Mouse (Mus musculus): ENCODE results near the gene C330007P06Rik. TPM values are rescaled to one million over a fixed set of nuclear protein-coding genes. Genes with fewer than 3 reads are reported as not detected.
A peak's percentile ranks its signal among the peaks of the same experiment; 100 is the strongest.
"Not testable (repeated sequence)": the region's sequence is repeated elsewhere in the genome, so short reads cannot be mapped to it uniquely, and the experiment has no call there.

C330007P06Rik gene
- polyA plus RNA-seq, 1 experiment from 2014 or later, result 41.4 TPM

GRCm38 (mm10) chrX:36796734-36797133 is 77.2 kb downstream of the C330007P06Rik start:
- not testable (repeated sequence) for H3K36me3 ChIP-seq (ENCODE audit: control insufficient read depth, insufficient read depth, low read length); H3K9me3 ChIP-seq (ENCODE audit: control insufficient read depth, low read length); H3K4me1 ChIP-seq (replicated peaks; ENCODE audit: control insufficient read depth, insufficient read depth, low read length); DNase-seq (ENCODE audit: low spot score); ATAC-seq (ENCODE audit: low FRiP score); H3K27ac ChIP-seq (ENCODE audit: low read depth, low read length); H3K27me3 ChIP-seq (ENCODE audit: control insufficient read depth, insufficient read depth, low read length)
- Histone ChIP-seq H3K4me3 (ENCODE audit: low read depth, low read length) (peak overlapping the region; percentile 58), H3K4me2 (replicated peaks; ENCODE audit: low read depth, low read length) (peak overlapping the region; percentile 39), H3K9ac (ENCODE audit: low read depth, low read length) (0 out of 2 replicates have a peak overlapping the region, but pooled peaks have one; percentile 23)
- WGBS, result 84% methylated on average over 8 of the region's 8 CpGs

GRCm38 (mm10) chrX:36796163-36796581 is 77.7 kb downstream of the C330007P06Rik start:
- Histone ChIP-seq H3K4me1 (replicated peaks; ENCODE audit: control insufficient read depth, insufficient read depth, low read length) (no peaks in the 10 kb centered on the region), H3K9me3 (ENCODE audit: control insufficient read depth, low read length) (no peaks in the 10 kb centered on the region), H3K36me3 (ENCODE audit: control insufficient read depth, insufficient read depth, low read length) (no peaks in the 10 kb centered on the region), H3K27me3 (ENCODE audit: control insufficient read depth, insufficient read depth, low read length) (no peaks in the 10 kb centered on the region), H3K27ac (ENCODE audit: low read depth, low read length) (peak overlapping the region; percentile 84), H3K9ac (ENCODE audit: low read depth, low read length) (peak overlapping the region; percentile 76), H3K4me3 (ENCODE audit: low read depth, low read length) (peak overlapping the region; percentile 58), H3K4me2 (replicated peaks; ENCODE audit: low read depth, low read length) (peak overlapping the region; percentile 50)
- DNase-seq (ENCODE audit: low spot score) (peak; percentile 88), ATAC-seq (ENCODE audit: low FRiP score) (peak; percentile 81)
- 24% methylated on average over 30 of the region's 41 CpGs for WGBS

GRCm38 (mm10) chrX:36795424-36796162 is 78.3 kb downstream of the C330007P06Rik start, which contains the start of gene Slc25a5:
Gene Slc25a5, plus strand, starts transcription at chrX:36795651.
- ATAC-seq (ENCODE audit: low FRiP score) (peak; percentile 94), DNase-seq (ENCODE audit: low spot score) (peak; percentile 83)
- Histone ChIP-seq H3K36me3 (ENCODE audit: control insufficient read depth, insufficient read depth, low read length) (no peaks in the 10 kb centered on the region), H3K27me3 (ENCODE audit: control insufficient read depth, insufficient read depth, low read length) (no peaks in the 10 kb centered on the region), H3K9me3 (ENCODE audit: control insufficient read depth, low read length) (no peaks in the 10 kb centered on the region), H3K4me1 (replicated peaks; ENCODE audit: control insufficient read depth, insufficient read depth, low read length) (no peaks in the 10 kb centered on the region), H3K9ac (ENCODE audit: low read depth, low read length) (peak within 1 kb of the TSS; percentile 76), H3K4me3 (ENCODE audit: low read depth, low read length) (peak within 1 kb of the TSS; percentile 58), H3K4me2 (replicated peaks; ENCODE audit: low read depth, low read length) (peak within 1 kb of the TSS; percentile 50), H3K27ac (ENCODE audit: low read depth, low read length) (peak within 1 kb of the TSS; percentile 84)
- 15% methylated on average over 39 of the region's 41 CpGs for WGBS

GRCm38 (mm10) chrX:36794571-36794970 is 79.3 kb downstream of the C330007P06Rik start:
- H3K27me3 ChIP-seq (ENCODE audit: control insufficient read depth, insufficient read depth, low read length), result no peaks in the 10 kb centered on the region
- H3K36me3 ChIP-seq (ENCODE audit: control insufficient read depth, insufficient read depth, low read length), result no peaks in the 10 kb centered on the region
- H3K27ac ChIP-seq (ENCODE audit: low read depth, low read length), result no peak overlapping the region
- 58% methylated on average over 5 of the region's 5 CpGs for WGBS
- H3K9me3 ChIP-seq (ENCODE audit: control insufficient read depth, low read length), result no peaks in the 10 kb centered on the region
- ATAC-seq (ENCODE audit: low FRiP score) (no peak), DNase-seq (ENCODE audit: low spot score) (no peak)
- no peak overlapping the region for H3K4me2 ChIP-seq (replicated peaks; ENCODE audit: low read depth, low read length)
- no peak overlapping the region for H3K4me3 ChIP-seq (ENCODE audit: low read depth, low read length)
- H3K9ac ChIP-seq (ENCODE audit: low read depth, low read length), result no peak overlapping the region
- H3K4me1 ChIP-seq (replicated peaks; ENCODE audit: control insufficient read depth, insufficient read depth, low read length), result no peaks in the 10 kb centered on the region

- Histone ChIP-seq H3K36me3 (ENCODE audit: control insufficient read depth, insufficient read depth, low read length) (no peaks in the 10 kb centered on the region), H3K9ac (ENCODE audit: low read depth, low read length) (no peak overlapping the region), H3K4me1 (replicated peaks; ENCODE audit: control insufficient read depth, insufficient read depth, low read length) (no peaks in the 10 kb centered on the region), H3K4me3 (ENCODE audit: low read depth, low read length) (no peak overlapping the region), H3K27ac (ENCODE audit: low read depth, low read length) (no peak overlapping the region), H3K4me2 (replicated peaks; ENCODE audit: low read depth, low read length) (no peak overlapping the region), H3K27me3 (ENCODE audit: control insufficient read depth, insufficient read depth, low read length) (no peaks in the 10 kb centered on the region), H3K9me3 (ENCODE audit: control insufficient read depth, low read length) (no peaks in the 10 kb centered on the region)
- DNase-seq (ENCODE audit: low spot score) (no peak), ATAC-seq (ENCODE audit: low FRiP score) (no peak)
- 62% methylated on average over 4 of the region's 4 CpGs for WGBS
Measured at GRCm38 (mm10) chrX:36789360-36789759, 84.6 kb downstream of the C330007P06Rik start.

- 75% methylated on average over 4 of the region's 4 CpGs for WGBS
Measured at GRCm38 (mm10) chrX:36777694-36778093, 96.2 kb downstream of the C330007P06Rik start.

GRCm38 (mm10) chrX:36775520-36775919 is 98.4 kb downstream of the C330007P06Rik start:
- H3K4me2 ChIP-seq (replicated peaks; ENCODE audit: low read depth, low read length), result no peak overlapping the region
- WGBS, result 88% methylated on average over 5 of the region's 5 CpGs
- DNase-seq (ENCODE audit: low spot score), result no peak

More at GRCm38 (mm10) chrX:36777694-36778093, 96.2 kb downstream of the C330007P06Rik start:
- no peak for DNase-seq (ENCODE audit: low spot score)
- H3K36me3 ChIP-seq (ENCODE audit: control insufficient read depth, insufficient read depth, low read length), result no peaks in the 10 kb centered on the region
- no peak overlapping the region for H3K4me2 ChIP-seq (replicated peaks; ENCODE audit: low read depth, low read length)
- no peak for ATAC-seq (ENCODE audit: low FRiP score)
- no peak overlapping the region for H3K27ac ChIP-seq (ENCODE audit: low read depth, low read length)
- H3K4me1 ChIP-seq (replicated peaks; ENCODE audit: control insufficient read depth, insufficient read depth, low read length), result no peaks in the 10 kb centered on the region
- no peak overlapping the region for H3K9ac ChIP-seq (ENCODE audit: low read depth, low read length)
- H3K9me3 ChIP-seq (ENCODE audit: control insufficient read depth, low read length), result no peaks in the 10 kb centered on the region
- H3K4me3 ChIP-seq (ENCODE audit: low read depth, low read length), result no peak overlapping the region
- H3K27me3 ChIP-seq (ENCODE audit: control insufficient read depth, insufficient read depth, low read length), result no peaks in the 10 kb centered on the region

More at GRCm38 (mm10) chrX:36775520-36775919, 98.4 kb downstream of the C330007P06Rik start:
- H3K4me1 ChIP-seq (replicated peaks; ENCODE audit: control insufficient read depth, insufficient read depth, low read length), result no peaks in the 10 kb centered on the region
- H3K36me3 ChIP-seq (ENCODE audit: control insufficient read depth, insufficient read depth, low read length), result no peaks in the 10 kb centered on the region
- no peaks in the 10 kb centered on the region for H3K9me3 ChIP-seq (ENCODE audit: control insufficient read depth, low read length)
- H3K4me3 ChIP-seq (ENCODE audit: low read depth, low read length), result no peak overlapping the region
- H3K9ac ChIP-seq (ENCODE audit: low read depth, low read length), result no peak overlapping the region
- H3K27me3 ChIP-seq (ENCODE audit: control insufficient read depth, insufficient read depth, low read length), result no peaks in the 10 kb centered on the region
- no peak overlapping the region for H3K27ac ChIP-seq (ENCODE audit: low read depth, low read length)
- ATAC-seq (ENCODE audit: low FRiP score), result no peak

Data from hindbrain, embryonic 11.5 days (tissue).